Mouse (Mus musculus) left cerebral cortex, postnatal 25 days (tissue): ENCODE measurements around the gene Papss1. TPM values are rescaled to one million over a fixed set of nuclear protein-coding genes. Genes with fewer than 3 reads are reported as not detected.

Source experiments
- DNase-seq, 2 experiments: peaks; one replicate each; pipeline ENCODE4 v3.0.0; 2022; ENCODE audit warnings: low spot score in 2 of 2, mixed read lengths in 1 of 2
- intact Hi-C: fragments of 180-260 bp; cut with DNase I; formaldehyde crosslinking; loops from one replicate; pipeline ENCODE4 v1.15.1; 2025
- total RNA-seq, 2 experiments: library from RNA; stranded (reverse); gene quantifications; 2 replicates each; pipeline ENCODE4 v1.2.3; 2021

Gene Papss1
- total RNA-seq, 2 experiments from 2014 or later: 65.9 to 67.7 TPM

- no peak for DNase-seq
- intact Hi-C loops: no loop called here
Measured at GRCm38 (mm10) chr3:131578434-131579104, 14.0 kb downstream of the Papss1 start.

- no peak for DNase-seq
- intact Hi-C loops: no loop called here
Measured at GRCm38 (mm10) chr3:131580040-131580439, 15.5 kb downstream of the Papss1 start.

GRCm38 (mm10) chr3:131581096-131581495, 16.5 kb downstream of the Papss1 start:
- intact Hi-C loops: no loop called here
- DNase-seq: no peak

- intact Hi-C loops: no loop called here
- no peak for DNase-seq
Measured at GRCm38 (mm10) chr3:131586818-131587217, 22.2 kb downstream of the Papss1 start.

- peak in 1 of 2 experiments; percentile 47 for DNase-seq
- intact Hi-C loops: no loop called here
Measured at GRCm38 (mm10) chr3:131587959-131588358, 23.4 kb downstream of the Papss1 start.

GRCm38 (mm10) chr3:131593143-131593798, 28.7 kb downstream of the Papss1 start:
- peak in 1 of 2 experiments; percentile 39 for DNase-seq
- intact Hi-C loops: loop anchor here (5.0 to 10.0 kb wide), 3 partner anchors 212 to 492 kb away; partner anchors contain the start of gene Dkk2

GRCm38 (mm10) chr3:131594361-131594760, 29.8 kb downstream of the Papss1 start:
- intact Hi-C loops: loop anchor here (5.0 to 10.0 kb wide), 3 partner anchors 210 to 490 kb away; partner anchors contain the start of gene Dkk2
- DNase-seq: peak in 1 of 2 experiments; percentile 35

GRCm38 (mm10) chr3:131595546-131596245, 31.1 kb downstream of the Papss1 start:
- DNase-seq: no peak
- intact Hi-C loops: loop anchor here (10.0 kb wide), 2 partner anchors 209 to 489 kb away; partner anchors contain the start of gene Dkk2

GRCm38 (mm10) chr3:131600726-131601125, 36.2 kb downstream of the Papss1 start:
- no peak for DNase-seq
- intact Hi-C loops: no loop called here

- intact Hi-C loops: no loop called here
- DNase-seq: no peak
Measured at GRCm38 (mm10) chr3:131601366-131601765, 36.8 kb downstream of the Papss1 start.

- intact Hi-C loops: no loop called here
- no peak for DNase-seq
Measured at GRCm38 (mm10) chr3:131602995-131603414, 38.4 kb downstream of the Papss1 start.

GRCm38 (mm10) chr3:131608112-131608511, 43.5 kb downstream of the Papss1 start:
- intact Hi-C loops: no loop called here
- no peak for DNase-seq

- intact Hi-C loops: no loop called here
- no peak for DNase-seq
Measured at GRCm38 (mm10) chr3:131609651-131610050, 45.1 kb downstream of the Papss1 start.

GRCm38 (mm10) chr3:131610595-131610994, 46.0 kb downstream of the Papss1 start:
- intact Hi-C loops: no loop called here
- no peak for DNase-seq

- DNase-seq: peak in 1 of 2 experiments; percentile 46
- intact Hi-C loops: no loop called here
Measured at GRCm38 (mm10) chr3:131612847-131613246, 48.3 kb downstream of the Papss1 start.

- intact Hi-C loops: no loop called here
Measured at GRCm38 (mm10) chr3:131614056-131614455, 49.5 kb downstream of the Papss1 start.

GRCm38 (mm10) chr3:131618580-131619338, 54.2 kb downstream of the Papss1 start:
- intact Hi-C loops: no loop called here

More at GRCm38 (mm10) chr3:131614056-131614455, 49.5 kb downstream of the Papss1 start:
- no peak for DNase-seq

GRCm38 (mm10) chr3:131623208-131623607, 58.6 kb downstream of the Papss1 start:
- DNase-seq: no peak
- intact Hi-C loops: no loop called here

More at GRCm38 (mm10) chr3:131618580-131619338, 54.2 kb downstream of the Papss1 start:
- no peak for DNase-seq

- DNase-seq: no peak
- intact Hi-C loops: no loop called here
Measured at GRCm38 (mm10) chr3:131624063-131624462, 59.5 kb downstream of the Papss1 start.
